Mouse (Mus musculus) gastrocnemius, adult 2 months (tissue): ENCODE measurements around the gene Phf13. TPM values are rescaled to one million over a fixed set of nuclear protein-coding genes. Genes with fewer than 3 reads are reported as not detected.

Experiments used
- DNase-seq: peaks from one replicate; pipeline ENCODE4 v3.0.0; 2022
- H3K27ac ChIP-seq: fragments of 200-600 bp; 2 replicates; pipeline ENCODE4 v1.8.1; 2022; ENCODE audit warnings: mild to moderate bottlenecking
- H3K4me3 ChIP-seq: fragments of 200-600 bp; 2 replicates; pipeline ENCODE4 v1.8.1; 2022; ENCODE audit warnings: mild to moderate bottlenecking, moderate library complexity
- CTCF ChIP-seq: fragments of 200-600 bp; IDR thresholded peaks from 2 replicates; pipeline ENCODE4 v1.8.1; 2022; ENCODE audit warnings: antibody characterized with exemption, mild to moderate bottlenecking, moderate library complexity
- intact Hi-C: fragments of 180-260 bp; cut with DNase I; formaldehyde crosslinking; loops from one replicate; pipeline ENCODE4 v1.15.1; 2025
- total RNA-seq, 2 experiments: library from RNA; stranded (reverse); gene quantifications; 2 replicates each; pipeline ENCODE4 v1.2.3; 2021

The Phf13 gene
- total RNA-seq, 2 experiments from 2014 or later = 4.5 to 4.6 TPM

DNA sequence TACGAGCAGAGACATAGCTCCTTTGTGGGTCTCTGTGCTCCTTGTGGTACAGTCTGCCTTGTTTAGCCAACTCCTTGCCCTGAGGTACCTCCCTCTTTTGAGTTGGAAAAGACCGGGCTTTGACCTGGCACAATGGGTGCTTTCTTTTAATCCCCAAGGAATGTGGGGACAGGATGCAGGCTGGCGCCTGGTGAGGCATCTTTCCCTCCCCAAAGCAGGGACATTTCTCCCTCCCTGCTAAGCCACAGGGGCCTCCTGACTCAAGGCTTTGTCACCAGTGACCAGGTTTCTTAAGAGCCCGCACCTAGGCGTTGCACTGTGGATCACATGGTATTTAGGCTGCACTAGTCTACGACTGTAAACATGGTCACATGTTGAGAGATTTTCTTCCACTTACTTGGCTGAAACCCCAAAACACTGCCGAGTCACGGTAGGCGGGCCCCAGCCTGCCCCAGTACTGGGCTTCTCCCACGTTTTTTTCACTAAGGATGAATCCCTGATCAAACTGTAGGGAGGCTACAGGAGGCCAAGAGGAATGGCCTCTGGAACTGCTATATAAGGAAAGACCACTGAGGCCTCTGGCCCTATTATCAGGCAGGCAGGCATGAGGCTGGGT, 14.1 kb upstream of the Phf13 start:
- DNase-seq = peak; percentile 70
- peak overlapping the region; percentile 90 for H3K4me3 ChIP-seq
- intact Hi-C loops = loop anchor here (1.0 kb wide), 1 partner anchor 27 kb away; no protein-coding TSS in a partner anchor
- H3K27ac ChIP-seq = peak overlapping the region; percentile 98
- TF ChIP-seq CTCF = no peak

DNA sequence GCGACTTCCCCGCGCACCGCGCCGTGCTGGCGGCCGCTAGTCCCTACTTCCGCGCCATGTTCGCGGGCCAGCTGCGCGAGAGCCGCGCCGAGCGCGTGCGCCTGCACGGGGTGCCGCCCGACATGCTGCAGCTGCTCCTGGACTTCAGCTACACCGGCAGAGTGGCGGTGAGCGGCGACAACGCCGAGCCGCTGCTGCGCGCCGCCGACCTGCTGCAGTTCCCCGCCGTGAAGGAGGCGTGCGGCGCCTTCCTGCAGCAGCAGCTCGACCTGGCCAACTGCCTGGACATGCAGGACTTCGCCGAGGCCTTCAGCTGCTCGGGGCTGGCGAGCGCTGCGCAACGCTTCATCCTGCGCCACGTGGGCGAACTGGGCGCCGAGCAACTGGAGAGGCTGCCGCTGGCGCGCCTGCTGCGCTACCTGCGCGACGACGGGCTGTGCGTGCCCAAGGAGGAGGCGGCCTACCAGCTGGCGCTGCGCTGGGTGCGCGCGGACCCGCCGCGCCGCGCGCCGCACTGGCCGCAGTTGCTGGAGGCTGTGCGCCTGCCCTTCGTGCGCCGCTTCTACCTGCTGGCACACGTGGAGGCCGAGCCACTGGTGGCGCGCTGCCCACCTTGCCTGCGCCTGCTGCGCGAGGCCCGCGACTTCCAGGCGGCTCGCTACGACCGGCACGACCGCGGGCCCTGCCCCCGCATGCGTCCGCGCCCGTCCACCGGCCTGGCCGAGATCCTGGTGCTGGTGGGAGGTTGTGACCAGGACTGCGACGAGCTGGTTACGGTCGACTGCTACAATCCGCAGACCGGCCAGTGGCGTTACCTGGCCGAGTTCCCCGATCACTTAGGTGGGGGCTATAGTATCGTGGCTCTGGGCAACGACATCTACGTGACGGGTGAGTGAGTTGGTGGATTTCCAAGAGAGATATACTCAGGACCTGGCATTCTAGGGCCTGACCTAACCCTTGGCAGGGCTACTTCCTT, 13.3 kb upstream of the Phf13 start:
- intact Hi-C loops = loop anchor here (1.0 kb wide), 1 partner anchor 26 kb away; no protein-coding TSS in a partner anchor
- Histone ChIP-seq H3K4me3 (peak overlapping the region; percentile 90), H3K27ac (peak overlapping the region; percentile 98)
- TF ChIP-seq CTCF = no peak
- peak; percentile 91 for DNase-seq

DNA sequence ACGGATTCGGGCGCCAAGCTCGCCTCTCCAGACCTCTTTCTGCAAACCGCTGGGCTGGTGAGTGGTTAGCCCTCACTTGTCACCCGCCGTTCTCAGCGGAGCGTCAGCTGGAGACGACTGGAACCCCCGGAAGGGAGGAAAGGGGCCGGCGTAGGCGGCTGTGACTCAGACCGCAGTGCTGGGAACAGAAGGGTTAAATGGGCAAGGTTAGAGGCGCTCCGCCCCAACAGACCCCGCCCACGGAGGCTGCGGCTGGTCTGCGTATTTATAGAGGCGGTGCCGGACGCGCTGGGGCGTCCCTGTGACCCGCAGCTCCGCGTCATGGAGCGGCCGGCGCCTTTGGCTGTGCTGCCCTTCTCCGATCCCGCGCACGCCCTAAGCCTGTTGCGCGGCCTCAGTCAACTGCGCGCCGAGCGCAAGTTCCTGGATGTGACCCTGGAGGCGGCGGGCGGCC, 12.6 kb upstream of the Phf13 start, which contains the start of gene Klhl21:
Gene Klhl21 (plus strand): TSS at position 182 of the 454 bp plus-strand sequence.
- peak within 1 kb of the TSS; percentile 90 for H3K4me3 ChIP-seq
- no peak for TF ChIP-seq CTCF
- H3K27ac ChIP-seq = peak within 1 kb of the TSS; percentile 98
- intact Hi-C loops = loop anchor here (1.0 kb wide), 1 partner anchor 12 kb away; the partner anchor contains the start of gene Phf13
- peak; percentile 98 for DNase-seq

DNA sequence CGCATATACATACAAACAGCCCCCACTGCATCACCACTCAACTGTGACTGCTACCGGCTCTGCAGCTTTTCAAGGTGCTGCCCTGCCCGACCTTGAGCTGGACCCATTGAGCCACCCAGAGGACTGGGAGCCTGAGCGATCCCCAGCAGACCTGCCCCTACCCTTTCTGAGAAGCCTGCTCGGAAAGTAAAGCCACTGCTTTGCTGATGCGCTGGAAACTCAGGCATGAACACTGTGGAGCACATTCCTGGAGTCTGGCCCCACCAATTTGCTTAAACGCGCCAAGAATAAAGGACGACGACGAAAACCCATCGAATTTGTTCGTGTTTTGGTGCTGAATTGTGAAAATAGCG, 12.1 kb upstream of the Phf13 start:
- peak; percentile 47 for DNase-seq
- peak overlapping the region; percentile 90 for H3K4me3 ChIP-seq
- peak overlapping the region; percentile 98 for H3K27ac ChIP-seq
- intact Hi-C loops = loop anchor here (1.0 kb wide), 1 partner anchor 12 kb away; the partner anchor contains the start of gene Phf13
- TF ChIP-seq CTCF = no peak

DNA sequence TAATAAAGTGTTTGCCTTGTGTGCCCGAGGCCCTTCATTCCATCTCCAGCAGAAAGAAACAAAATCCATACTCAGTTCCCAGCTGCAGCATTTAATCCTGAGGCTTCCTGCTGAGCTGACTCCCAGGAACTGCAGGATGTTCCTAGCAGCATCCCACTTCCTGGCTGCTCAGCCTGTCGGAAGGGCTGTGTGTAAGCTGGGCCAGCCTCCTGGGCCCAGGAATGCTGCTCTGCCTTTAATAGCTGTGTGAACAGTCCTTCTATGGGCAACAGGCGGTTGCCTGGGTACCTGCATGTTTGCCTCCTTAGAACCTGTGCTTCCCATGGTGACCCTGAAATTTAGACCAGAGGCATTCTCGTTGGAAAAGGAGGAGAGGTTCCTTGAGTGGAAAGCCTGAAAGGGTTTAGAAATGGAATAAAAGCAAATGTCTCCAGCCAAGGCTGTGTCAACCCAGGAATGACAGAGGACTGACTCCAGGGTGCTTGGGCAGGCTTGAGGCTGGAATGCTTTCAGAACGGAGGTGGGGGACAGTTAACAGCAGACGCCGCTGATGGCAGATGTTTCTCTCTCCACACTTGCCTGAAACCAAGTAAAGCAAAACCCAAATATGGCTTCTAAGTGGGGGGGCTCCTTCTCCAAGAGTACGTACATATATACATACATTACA, 11.6 kb upstream of the Phf13 start:
- DNase-seq = peak; percentile 49
- Histone ChIP-seq H3K27ac (peak overlapping the region; percentile 98), H3K4me3 (peak overlapping the region; percentile 90)
- intact Hi-C loops = loop anchor here (1.0 kb wide), 1 partner anchor 11 kb away; the partner anchor contains the start of gene Phf13
- TF ChIP-seq CTCF = no peak

DNA sequence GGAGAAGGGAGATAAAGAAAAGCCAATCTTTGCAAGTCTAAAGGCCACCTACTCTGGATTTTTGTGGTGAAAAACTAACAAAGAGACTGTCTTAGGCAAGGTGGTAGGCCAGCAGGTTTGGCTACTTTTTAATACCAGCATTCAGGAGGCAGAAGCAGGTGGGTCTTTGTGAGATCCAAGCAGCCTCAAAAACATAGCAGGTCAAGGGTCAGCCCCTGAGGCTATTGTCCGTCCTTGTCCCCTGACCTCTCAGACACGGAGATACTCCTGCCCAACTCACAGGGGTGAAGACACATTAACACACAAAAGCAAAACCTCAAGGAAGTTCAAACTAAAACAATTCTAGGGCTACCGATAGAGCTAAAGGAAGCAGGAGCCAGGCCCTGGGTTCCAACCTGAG, 10.8 kb upstream of the Phf13 start:
- intact Hi-C loops = no loop called here
- no peak overlapping the region for H3K4me3 ChIP-seq
- H3K27ac ChIP-seq = peak overlapping the region; percentile 98
- DNase-seq = no peak
- no peak for TF ChIP-seq CTCF

DNA sequence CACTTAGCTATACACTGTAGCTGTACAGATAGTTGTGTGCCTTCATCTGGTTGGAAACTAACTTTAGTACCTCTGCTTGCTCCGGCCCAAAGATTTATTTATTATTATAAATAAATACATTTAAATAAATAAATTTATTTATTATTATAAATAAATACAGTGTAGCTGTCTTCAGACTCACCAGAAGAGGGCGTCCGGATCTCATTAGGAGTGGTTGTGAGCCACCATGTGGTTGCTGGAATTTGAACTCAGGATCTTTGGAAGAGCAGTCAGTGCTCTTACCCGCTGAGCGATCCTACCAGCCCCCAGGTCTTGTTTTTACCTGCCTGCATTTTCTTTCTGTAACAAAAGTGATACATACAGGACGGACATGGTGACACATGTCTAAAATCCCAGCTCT, 10.1 kb upstream of the Phf13 start:
- Histone ChIP-seq H3K27ac (no peak overlapping the region), H3K4me3 (no peak overlapping the region)
- intact Hi-C loops = no loop called here
- TF ChIP-seq CTCF = peak; percentile 57
- no peak for DNase-seq

DNA sequence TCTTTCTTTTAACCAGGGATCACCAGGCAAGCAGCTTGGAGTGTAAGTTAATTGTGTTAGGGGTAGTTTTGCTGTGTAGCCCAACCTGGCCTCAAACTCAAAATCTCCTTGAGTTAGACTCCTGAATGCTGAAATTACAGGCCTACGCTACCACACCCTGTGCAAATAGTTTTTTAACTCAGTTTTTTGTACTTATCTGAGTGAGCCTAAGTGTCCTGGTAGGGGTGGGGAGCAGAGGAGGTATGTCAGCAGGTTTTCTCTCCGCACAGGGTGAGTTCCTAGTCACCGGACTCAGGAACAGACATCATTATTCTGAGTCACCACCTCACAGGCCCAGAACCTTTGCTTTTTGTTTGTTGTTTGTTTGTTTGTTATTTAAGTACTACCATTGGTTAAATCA, 6.0 kb upstream of the Phf13 start:
- intact Hi-C loops = no loop called here
- no peak for DNase-seq
- no peak overlapping the region for H3K27ac ChIP-seq
- H3K4me3 ChIP-seq = no peak overlapping the region
- no peak for TF ChIP-seq CTCF

DNA sequence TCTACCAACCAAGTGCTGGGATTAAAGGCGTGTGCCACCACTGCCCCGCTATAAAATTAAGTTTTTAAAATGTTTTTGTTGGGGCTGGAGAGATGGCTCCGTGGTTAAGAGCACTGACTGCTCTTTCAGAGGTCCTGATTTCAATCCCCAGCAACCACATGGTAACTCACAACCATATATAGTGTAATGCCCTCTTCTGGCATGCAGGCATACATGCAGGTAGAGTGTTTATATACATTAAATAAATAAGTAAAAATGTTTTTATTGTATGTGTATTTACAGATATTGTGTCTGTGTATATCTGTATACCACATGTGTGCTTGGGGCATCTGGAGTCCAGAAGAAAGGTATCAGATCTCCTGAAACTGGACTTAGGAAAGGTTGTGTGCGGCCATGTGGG, 5.3 kb upstream of the Phf13 start:
- no peak for TF ChIP-seq CTCF
- H3K27ac ChIP-seq = no peak overlapping the region
- intact Hi-C loops = no loop called here
- no peak for DNase-seq
- no peak overlapping the region for H3K4me3 ChIP-seq

DNA sequence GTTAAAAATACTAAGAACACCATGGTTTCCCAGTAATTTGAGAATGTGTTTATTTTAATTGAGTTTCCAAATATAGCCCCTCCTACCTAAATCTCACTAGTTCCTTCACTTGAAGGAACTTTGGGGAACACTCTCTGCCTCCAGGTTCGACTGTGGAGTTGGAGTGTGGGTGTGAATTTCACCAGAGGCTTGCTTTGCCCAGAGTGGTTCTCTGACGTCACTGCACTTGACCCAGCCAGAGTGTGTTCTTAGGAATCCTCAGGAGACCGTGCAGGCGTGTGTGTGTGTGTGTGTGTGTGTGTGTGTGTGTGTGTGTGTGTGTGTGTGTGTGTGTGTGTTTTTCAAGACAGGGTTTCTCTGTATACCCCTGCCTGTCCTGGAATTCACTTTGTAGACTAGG, 4.8 kb upstream of the Phf13 start:
- H3K27ac ChIP-seq = peak overlapping the region; percentile 72
- intact Hi-C loops = no loop called here
- H3K4me3 ChIP-seq = no peak overlapping the region
- TF ChIP-seq CTCF = no peak
- peak; percentile 70 for DNase-seq

DNA sequence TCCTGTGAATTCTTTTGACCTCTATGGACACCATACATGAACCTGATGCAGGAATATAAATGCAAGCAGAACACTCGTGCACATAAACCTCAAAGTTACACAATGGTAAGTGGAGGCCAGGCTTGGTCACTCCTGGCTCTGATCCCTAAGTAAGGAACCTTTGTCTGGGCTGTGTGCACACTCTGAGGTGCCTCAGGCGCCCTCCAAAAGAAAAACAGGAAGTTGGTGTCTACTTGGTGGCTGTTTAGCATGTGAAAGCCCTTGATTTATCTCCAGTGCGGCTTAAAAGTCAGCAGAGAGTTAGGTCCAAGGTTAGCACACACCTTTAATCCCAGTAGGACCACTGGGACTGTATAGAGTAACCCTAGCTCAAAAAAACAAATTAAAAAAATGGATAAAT, 3.4 kb upstream of the Phf13 start:
- H3K4me3 ChIP-seq = no peak overlapping the region
- intact Hi-C loops = no loop called here
- no peak for DNase-seq
- peak overlapping the region; percentile 99 for H3K27ac ChIP-seq
- no peak for TF ChIP-seq CTCF

DNA sequence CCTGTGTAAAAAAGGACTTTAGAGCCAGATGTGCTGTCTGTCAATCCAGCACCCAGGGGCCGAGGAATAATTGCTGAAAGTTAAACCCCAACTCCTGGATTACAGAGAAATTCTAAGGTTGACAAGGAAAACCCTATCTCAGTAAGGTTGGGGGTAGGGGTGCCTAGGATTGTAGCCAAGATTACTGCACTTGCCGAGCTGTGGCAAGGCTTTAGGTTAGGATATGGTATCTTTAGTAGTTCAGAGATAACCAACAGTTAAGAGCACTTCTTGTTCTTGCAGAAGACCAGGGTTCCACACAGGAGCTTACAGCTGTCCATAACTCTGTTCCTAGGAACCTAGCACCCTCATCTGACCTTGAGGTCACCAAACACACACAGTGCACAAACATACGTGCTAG, 1.6 kb upstream of the Phf13 start:
- no peak for TF ChIP-seq CTCF
- Histone ChIP-seq H3K4me3 (peak overlapping the region; percentile 100), H3K27ac (peak overlapping the region; percentile 99)
- DNase-seq = no peak
- intact Hi-C loops = no loop called here
